Mouse (Mus musculus) forebrain, embryonic 10.5 days (tissue): Measurements from ENCODE around the gene Tacc2. TPM values are rescaled to one million over a fixed set of nuclear protein-coding genes. Genes with fewer than 3 reads are reported as not detected.
"Not testable (repeated sequence)": the region's sequence is repeated elsewhere in the genome, so short reads cannot be mapped to it uniquely, and the experiment has no call there.

ENCODE experiments used
- DNase-seq: peaks from one replicate; pipeline ENCODE4 v3.0.0-alpha.2; 2017; ENCODE audit warnings: low spot score; ENCODE audit errors: extremely low spot score
- H3K27ac ChIP-seq: fragments of 300-500 bp; sonication (generic); 2 replicates; pipeline ENCODE4 v1.5.1; 2016; ENCODE audit warnings: mild to moderate bottlenecking
- H3K27me3 ChIP-seq: fragments of 300-500 bp; sonication (generic); 2 replicates; pipeline ENCODE4 v1.6.1; 2016; ENCODE audit warnings: mild to moderate bottlenecking; ENCODE audit not compliant: poor library complexity, severe bottlenecking
- H3K36me3 ChIP-seq: fragments of 300-500 bp; sonication (generic); replicated peaks from 2 replicates; pipeline ENCODE4 v1.6.1; 2016; ENCODE audit warnings: mild to moderate bottlenecking, moderate library complexity
- H3K4me1 ChIP-seq: fragments of 300-500 bp; sonication (generic); 2 replicates; pipeline ENCODE4 v1.6.1; 2016
- H3K4me3 ChIP-seq: fragments of 300-500 bp; sonication (generic); 2 replicates; pipeline ENCODE4 v1.5.1; 2016; ENCODE audit warnings: mild to moderate bottlenecking, moderate library complexity
- H3K9me3 ChIP-seq: fragments of 300-500 bp; sonication (generic); 2 replicates; pipeline ENCODE4 v1.6.1; 2016; ENCODE audit warnings: mild to moderate bottlenecking, moderate library complexity
- WGBS: fragments of 180-500 bp; shearing (Covaris S2); methylation state at CpG from one replicate; pipeline ENCODE4 v1.1.7; 2016; 5-methylcytosine and 5-hydroxymethylcytosine counted together
- polyA plus RNA-seq: library from polyadenylated mRNA; unstranded; fragments of >200 nt; fragmentation: Nextera tagmentation; extraction: Ambion mirVana; gene quantifications from 2 replicates; pipeline ENCODE4 v1.2.1, GENCODE M21; 2016

Gene Tacc2
- polyA plus RNA-seq: 38.2 and 40.3 TPM in 2 replicates

GRCm38 (mm10) chr7:130577388-130578003 is at the start of gene Tacc2:
Gene Tacc2 (plus strand): TSS chr7:130577438.
- peak within 1 kb of the TSS; percentile 16; the same call in 1 of the 2 replicates for H3K4me3 ChIP-seq
- peaks cover 11% of the 10 kb centered on the region for H3K27me3 ChIP-seq
- H3K36me3 ChIP-seq: no peaks in the 10 kb centered on the region
- no peak within 1 kb of the TSS for H3K27ac ChIP-seq
- no peak for DNase-seq
- H3K9me3 ChIP-seq: no peaks in the 10 kb centered on the region
- H3K4me1 ChIP-seq: peaks cover 19% of the 10 kb centered on the region
- WGBS: 53% methylated on average over 15 of the region's 15 CpGs

DNA sequence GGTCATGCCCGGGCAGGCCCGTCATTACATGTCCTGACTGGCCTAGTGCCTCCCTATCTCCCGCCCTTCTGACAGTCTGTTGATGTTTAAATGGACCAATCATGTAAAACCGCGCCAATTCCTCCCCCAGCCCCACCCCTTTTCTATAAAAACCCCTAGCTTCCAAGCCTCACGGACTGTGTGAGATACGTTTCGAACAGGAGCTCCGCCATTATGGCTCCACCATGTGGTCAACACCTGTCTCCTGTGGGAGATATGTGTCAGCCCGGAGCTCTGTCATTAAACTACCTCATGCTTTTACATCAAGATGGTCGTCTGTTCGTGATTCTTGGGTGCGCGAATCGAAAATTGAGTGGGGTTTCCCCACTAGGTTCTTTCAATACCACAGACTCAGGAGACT is 46.1 kb upstream of the Tacc2 start:
- not testable (repeated sequence) for H3K4me1 ChIP-seq, H3K4me3 ChIP-seq, H3K27ac ChIP-seq, H3K27me3 ChIP-seq, H3K9me3 ChIP-seq, DNase-seq
- peaks cover 78% of the 10 kb centered on the region for H3K36me3 ChIP-seq
- whole genome bisulfite sequencing: 96% methylated on average over 15 of the region's 15 CpGs

DNA sequence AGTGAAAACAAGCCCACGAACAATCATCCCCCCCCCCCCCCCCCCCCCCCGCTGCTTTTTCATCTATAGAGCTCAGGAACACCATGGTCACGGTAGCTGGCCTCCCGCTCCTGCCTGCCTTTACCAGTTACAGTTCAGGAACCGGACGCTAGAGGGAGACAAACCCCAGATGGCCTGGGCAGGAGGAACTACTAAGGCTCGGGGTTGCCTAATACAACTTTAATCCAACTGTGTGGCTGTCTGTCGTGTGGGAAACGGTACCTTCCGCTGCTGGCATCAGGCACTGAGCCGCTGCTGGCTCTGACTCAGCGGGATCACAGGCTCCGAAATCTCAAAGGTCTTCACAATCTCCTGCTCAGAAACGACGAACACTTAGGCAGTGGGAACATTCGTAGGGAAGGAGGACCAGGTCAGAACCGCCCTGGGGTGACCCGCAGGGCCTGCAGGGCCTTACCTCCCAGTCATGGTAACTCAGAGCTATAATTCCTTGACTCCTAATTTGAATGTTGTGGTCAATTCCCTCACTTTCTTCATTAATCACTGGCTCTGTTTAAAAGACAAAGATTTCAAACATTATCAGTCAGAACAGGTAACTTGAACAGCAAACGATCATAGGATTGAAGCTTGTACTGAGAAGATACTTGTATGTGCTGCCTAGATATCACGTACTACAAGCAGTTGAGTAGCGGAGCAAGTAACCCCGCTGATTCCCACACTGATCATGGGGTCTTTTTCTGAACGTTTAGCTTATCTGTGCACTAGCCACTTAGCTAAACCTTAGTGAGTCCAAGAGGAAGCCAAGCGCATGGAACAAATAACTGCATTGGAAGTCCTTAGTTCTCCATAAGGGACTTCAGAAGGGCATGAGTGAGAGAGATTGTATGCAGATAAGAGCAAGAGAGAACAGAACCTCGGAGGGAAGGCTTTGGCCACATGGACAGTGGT is 43.6 kb upstream of the Tacc2 start:
- H3K27ac ChIP-seq: no peak overlapping the region
- peak; percentile 87 for DNase-seq
- H3K36me3 ChIP-seq: peaks cover 97% of the 10 kb centered on the region
- H3K4me1 ChIP-seq: peaks cover 5% of the 10 kb centered on the region
- WGBS: 59% methylated on average over 24 of the region's 25 CpGs
- H3K4me3 ChIP-seq: no peak overlapping the region
- H3K27me3 ChIP-seq: no peaks in the 10 kb centered on the region
- no peaks in the 10 kb centered on the region for H3K9me3 ChIP-seq

DNA sequence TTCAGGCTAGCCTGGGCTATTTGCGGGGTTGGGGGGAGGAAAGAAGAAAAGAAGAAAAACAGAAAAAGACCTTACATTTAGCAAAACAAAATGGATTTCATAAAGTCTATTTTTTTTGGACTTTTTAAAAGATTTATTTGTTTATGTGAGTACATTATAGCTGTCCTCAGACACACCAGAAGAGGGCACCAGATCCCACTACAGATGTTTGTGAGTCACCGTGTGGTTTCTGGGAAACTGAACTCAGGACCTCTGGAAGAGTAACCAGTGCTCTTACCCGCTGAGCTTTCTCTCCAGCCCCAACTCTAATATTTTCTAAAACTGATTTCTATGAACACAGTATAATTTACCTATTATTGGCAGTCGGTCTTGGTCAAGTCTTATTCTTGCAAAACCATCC is 42.1 kb upstream of the Tacc2 start:
- no peak for DNase-seq
- Histone ChIP-seq H3K27ac (no peak overlapping the region), H3K27me3 (no peaks in the 10 kb centered on the region), H3K4me1 (peaks cover 5% of the 10 kb centered on the region), H3K36me3 (peaks cover 97% of the 10 kb centered on the region), H3K4me3 (no peak overlapping the region), H3K9me3 (no peaks in the 10 kb centered on the region)
- 90% methylated on average over 4 of the region's 4 CpGs for WGBS

- DNase-seq: no peak
- Histone ChIP-seq H3K4me1 (peaks cover 5% of the 10 kb centered on the region), H3K27ac (no peak overlapping the region), H3K27me3 (no peaks in the 10 kb centered on the region), H3K9me3 (peaks cover under 1% of the 10 kb centered on the region; the same call in 1 of the 2 replicates), H3K36me3 (peaks cover 97% of the 10 kb centered on the region), H3K4me3 (no peak overlapping the region)
- WGBS: 94% methylated on average over 4 of the region's 4 CpGs
These were observed 40.2 kb upstream of the Tacc2 start for GRCm38 (mm10) chr7:130537068-130537467.

GRCm38 (mm10) chr7:130540176-130540575 is 37.1 kb upstream of the Tacc2 start:
- Histone ChIP-seq H3K4me3 (no peak overlapping the region), H3K27ac (no peak overlapping the region), H3K4me1 (peaks cover 8% of the 10 kb centered on the region), H3K27me3 (no peaks in the 10 kb centered on the region), H3K9me3 (peaks cover 7% of the 10 kb centered on the region; the same call in 1 of the 2 replicates), H3K36me3 (peaks cover 99% of the 10 kb centered on the region)
- no peak for DNase-seq
- 94% methylated on average over 7 of the region's 7 CpGs for WGBS

DNA sequence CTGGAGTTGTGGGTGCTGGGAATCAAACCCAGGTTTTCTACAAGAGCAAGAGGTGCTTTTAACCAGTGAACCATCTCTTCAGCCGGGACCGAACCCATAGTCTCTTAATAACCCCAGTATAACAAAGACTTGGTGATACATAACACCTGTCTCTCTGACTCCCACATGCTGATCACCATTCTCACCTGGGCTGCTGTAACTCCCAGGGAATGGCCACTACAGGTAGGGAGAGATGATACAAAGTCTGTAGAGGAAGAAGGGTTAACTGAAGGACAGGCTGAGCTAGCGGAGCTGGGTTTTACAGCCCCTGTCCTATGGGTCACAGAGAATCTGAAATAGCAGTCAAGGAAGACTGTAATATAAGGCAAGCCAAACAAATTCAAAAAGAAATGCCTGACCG is 34.1 kb upstream of the Tacc2 start:
- Histone ChIP-seq H3K4me1 (peaks cover 20% of the 10 kb centered on the region), H3K4me3 (no peak overlapping the region), H3K27me3 (no peaks in the 10 kb centered on the region), H3K9me3 (peaks cover 7% of the 10 kb centered on the region; the same call in 1 of the 2 replicates), H3K36me3 (peaks cover 74% of the 10 kb centered on the region), H3K27ac (no peak overlapping the region)
- 94% methylated on average over 4 of the region's 4 CpGs for whole genome bisulfite sequencing
- no peak for DNase-seq

DNA sequence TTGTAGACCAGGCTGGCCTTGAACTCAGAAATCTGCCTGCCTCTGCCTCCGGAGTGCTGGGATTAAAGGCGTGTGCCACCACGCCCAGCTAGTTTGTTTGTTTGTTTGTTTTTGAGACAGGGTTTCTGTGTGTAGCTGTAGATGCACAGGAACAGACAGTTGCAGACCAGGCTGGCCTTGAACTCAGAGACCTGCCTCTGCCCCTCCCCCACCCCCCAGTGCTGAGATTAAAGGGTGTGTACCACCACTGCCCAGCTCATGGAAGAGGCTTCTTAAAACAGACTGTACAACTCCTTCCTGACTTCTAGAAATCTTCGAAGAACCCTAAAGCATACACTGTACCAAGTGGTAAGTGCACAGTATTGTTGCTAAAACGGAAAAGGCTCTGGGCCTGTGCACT is 31.8 kb upstream of the Tacc2 start:
- no peak for DNase-seq
- 95% methylated on average over 5 of the region's 5 CpGs for WGBS
- Histone ChIP-seq H3K27ac (peak overlapping the region; percentile 99; the same call in 1 of the 2 replicates), H3K36me3 (peaks cover 51% of the 10 kb centered on the region), H3K9me3 (peaks cover 7% of the 10 kb centered on the region; the same call in 1 of the 2 replicates), H3K4me1 (peaks cover 20% of the 10 kb centered on the region), H3K4me3 (peak overlapping the region; percentile 88), H3K27me3 (no peaks in the 10 kb centered on the region)

- 67% methylated on average over 3 of the region's 3 CpGs for WGBS
- peaks cover 7% of the 10 kb centered on the region; the same call in 1 of the 2 replicates for H3K9me3 ChIP-seq
- H3K36me3 ChIP-seq: peaks cover 47% of the 10 kb centered on the region
- peak overlapping the region; percentile 88 for H3K4me3 ChIP-seq
- no peak for DNase-seq
- peak overlapping the region; percentile 99 for H3K27ac ChIP-seq
- no peaks in the 10 kb centered on the region for H3K27me3 ChIP-seq
- H3K4me1 ChIP-seq: peaks cover 20% of the 10 kb centered on the region
These were observed 31.3 kb upstream of the Tacc2 start for GRCm38 (mm10) chr7:130545893-130546292.

GRCm38 (mm10) chr7:130546421-130546790 is 30.8 kb upstream of the Tacc2 start:
- peaks cover 20% of the 10 kb centered on the region for H3K4me1 ChIP-seq
- H3K4me3 ChIP-seq: peak overlapping the region; percentile 88
- DNase-seq: no peak
- no peaks in the 10 kb centered on the region for H3K27me3 ChIP-seq
- peaks cover 42% of the 10 kb centered on the region for H3K36me3 ChIP-seq
- peaks cover 7% of the 10 kb centered on the region; the same call in 1 of the 2 replicates for H3K9me3 ChIP-seq
- WGBS: 11% methylated on average over 7 of the region's 7 CpGs
- H3K27ac ChIP-seq: peak overlapping the region; percentile 99

- Histone ChIP-seq H3K27ac (peak overlapping the region; percentile 99), H3K36me3 (peaks cover 37% of the 10 kb centered on the region), H3K9me3 (peaks cover 7% of the 10 kb centered on the region; the same call in 1 of the 2 replicates), H3K27me3 (no peaks in the 10 kb centered on the region), H3K4me3 (peak overlapping the region; percentile 88), H3K4me1 (peaks cover 20% of the 10 kb centered on the region)
- WGBS: under 1% methylated on average over 84 of the region's 84 CpGs
- DNase-seq: peak; percentile 90
These were observed 30.3 kb upstream of the Tacc2 start for GRCm38 (mm10) chr7:130546791-130547484.

DNA sequence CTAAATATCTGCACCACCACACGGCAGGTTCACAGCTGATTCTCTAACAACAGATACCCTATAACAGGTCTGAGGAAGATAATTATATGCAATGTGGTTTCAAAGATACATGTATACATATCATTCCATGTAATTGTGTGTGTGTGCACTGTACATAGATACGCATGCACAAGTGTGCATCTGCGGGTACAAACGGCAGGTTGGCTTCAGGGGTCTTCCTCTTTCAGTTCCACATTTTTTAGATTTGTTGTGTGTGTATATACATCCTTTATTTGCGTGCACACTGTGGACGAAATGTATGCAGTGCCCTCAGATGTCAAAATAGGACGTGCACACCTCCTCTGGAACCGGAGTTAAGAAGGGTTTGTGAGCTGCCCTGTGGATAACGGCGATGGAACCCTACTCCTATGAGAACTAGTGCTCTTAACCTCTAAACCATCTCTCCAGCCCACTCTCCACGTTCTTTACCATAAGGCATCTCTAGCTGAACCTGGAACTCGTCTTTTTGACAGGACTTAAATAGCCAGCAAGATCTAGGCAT is 29.5 kb upstream of the Tacc2 start:
- WGBS: 84% methylated on average over 12 of the region's 12 CpGs
- Histone ChIP-seq H3K4me1 (peaks cover 27% of the 10 kb centered on the region), H3K36me3 (peaks cover 29% of the 10 kb centered on the region), H3K9me3 (0 out of 2 replicates have a peak, but pooled peaks cover 3% of the 10 kb centered on the region), H3K27me3 (0 out of 2 replicates have a peak, but pooled peaks cover 3% of the 10 kb centered on the region), H3K27ac (peak overlapping the region; percentile 99; the same call in 1 of the 2 replicates), H3K4me3 (peak overlapping the region; percentile 88)
- DNase-seq: no peak
